Mouse (Mus musculus): ENCODE measurements around the gene Klk10. TPM values are rescaled to one million over a fixed set of nuclear protein-coding genes. Genes with fewer than 3 reads are reported as not detected.

The Klk10 gene
- polyA plus RNA-seq, 1 experiment = not detected

DNA sequence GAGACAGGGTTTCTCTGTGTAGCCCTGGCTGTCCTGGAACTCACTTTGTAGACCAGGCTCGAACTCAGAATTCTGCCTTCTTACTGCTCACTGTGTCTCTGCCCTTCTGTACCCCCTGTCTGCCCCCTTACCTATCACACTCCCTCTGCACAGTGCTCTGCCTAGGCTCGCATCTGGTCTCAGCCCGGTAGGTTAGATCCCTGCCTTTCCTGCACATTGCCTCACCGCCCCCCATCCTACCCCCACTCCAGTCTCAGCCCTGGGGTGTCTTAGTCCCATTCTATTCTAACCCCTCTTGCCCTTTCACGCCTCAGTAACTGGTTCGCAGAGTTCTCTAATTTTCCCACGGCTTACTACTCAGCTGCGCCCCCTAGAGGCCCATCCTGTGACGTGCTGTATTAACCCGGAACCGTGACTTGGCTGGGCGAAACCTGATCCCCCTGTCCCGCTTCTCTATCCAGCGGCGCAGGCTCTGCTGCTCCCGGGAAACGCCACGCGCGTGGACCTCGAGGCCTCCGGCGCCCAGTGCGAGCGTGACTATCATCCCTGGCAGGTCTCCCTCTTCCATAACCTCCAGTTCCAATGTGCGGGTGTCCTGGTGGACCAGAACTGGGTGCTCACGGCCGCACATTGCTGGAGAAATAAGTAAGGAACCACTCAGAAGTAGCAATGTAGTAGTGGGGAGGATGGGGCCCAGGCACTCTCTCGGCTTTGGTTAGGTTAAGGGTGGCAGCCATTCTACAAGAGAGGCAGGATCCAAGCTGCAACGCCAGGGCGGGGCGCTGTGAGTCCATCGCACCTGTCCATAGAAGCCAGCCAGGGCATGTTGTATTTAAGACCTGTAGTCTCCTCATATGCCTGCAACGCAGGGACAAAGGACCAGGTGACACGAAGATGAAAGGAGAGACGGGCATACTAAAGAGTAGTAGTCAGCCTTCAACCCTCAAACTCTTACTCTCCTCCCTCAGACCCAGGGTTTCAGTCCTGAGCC, 1.7 kb downstream of the Klk10 start:
- Histone ChIP-seq H3K27ac (ENCODE audit: control insufficient read depth, insufficient read depth, low read depth, low read length, poor library complexity) (no peak overlapping the region; the same call in 1 of the 2 replicates), H3K4me1 (ENCODE audit: control insufficient read depth, insufficient read depth, low read length) (no peaks in the 10 kb centered on the region), H3K4me3 (replicated peaks; ENCODE audit: control insufficient read depth, low read depth, low read length) (no peak overlapping the region)
- TF ChIP-seq POLR2A (IDR thresholded peaks at IDR 0.05; ENCODE audit: borderline replicate concordance, control insufficient read depth, low read depth, low read length) = no peak
- peak; percentile 69 for TF ChIP-seq CTCF (IDR thresholded peaks at IDR 0.05; ENCODE audit: control insufficient read depth, insufficient read depth, low read length)
- 8% methylated on average over 36 of the region's 36 CpGs for WGBS

DNA sequence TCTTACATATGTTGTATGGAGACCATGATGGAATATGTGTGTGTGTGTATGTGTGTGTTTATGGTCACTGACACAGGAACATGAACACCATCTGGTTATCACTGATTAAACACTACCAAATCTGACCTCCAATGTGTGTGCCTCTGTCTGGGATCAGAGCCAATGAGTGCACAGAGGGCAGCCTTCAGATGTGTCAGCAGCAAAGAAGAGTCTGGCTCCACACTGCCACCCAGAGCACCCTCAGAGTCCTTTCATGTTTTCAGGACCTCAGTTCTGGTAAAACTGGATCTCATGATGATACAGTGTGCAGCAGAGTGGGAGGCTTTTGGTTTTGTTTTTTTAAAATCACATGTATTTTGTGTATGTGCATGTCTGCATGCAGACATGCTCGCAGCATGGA, 4.5 kb downstream of the Klk10 start:
- H3K27ac ChIP-seq (ENCODE audit: control insufficient read depth, insufficient read depth, low read depth, low read length, poor library complexity) = no peak overlapping the region
- H3K4me1 ChIP-seq (ENCODE audit: control insufficient read depth, insufficient read depth, low read length) = no peaks in the 10 kb centered on the region
- TF ChIP-seq CTCF (IDR thresholded peaks at IDR 0.05; ENCODE audit: control insufficient read depth, insufficient read depth, low read length) (no peak), POLR2A (IDR thresholded peaks at IDR 0.05; ENCODE audit: borderline replicate concordance, control insufficient read depth, low read depth, low read length) (no peak)
- WGBS = 71% methylated on average over 1 of the region's 1 CpGs
- no peak overlapping the region for H3K4me3 ChIP-seq (replicated peaks; ENCODE audit: control insufficient read depth, low read depth, low read length)

DNA sequence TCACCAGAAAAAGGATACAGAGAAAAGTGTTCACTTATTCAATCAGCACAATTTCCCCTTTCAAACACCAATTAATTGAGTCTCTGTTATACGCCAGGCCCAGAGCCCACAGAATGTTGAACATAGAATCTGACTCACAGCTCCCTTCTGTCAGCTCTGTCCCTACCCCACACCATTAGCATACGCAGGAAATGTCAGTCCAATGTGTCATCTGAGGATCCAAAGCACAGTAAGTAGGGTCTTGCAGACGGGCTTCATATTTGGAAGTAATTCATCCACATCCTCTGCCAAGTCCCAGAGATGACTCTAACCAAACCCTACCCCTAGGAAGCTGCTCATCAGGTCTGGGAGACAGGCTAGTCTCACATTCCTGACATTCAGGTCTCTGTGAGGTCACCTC, 7.3 kb downstream of the Klk10 start:
- Histone ChIP-seq H3K27ac (ENCODE audit: control insufficient read depth, insufficient read depth, low read depth, low read length, poor library complexity) (no peak overlapping the region), H3K4me3 (replicated peaks; ENCODE audit: control insufficient read depth, low read depth, low read length) (no peak overlapping the region), H3K4me1 (ENCODE audit: control insufficient read depth, insufficient read depth, low read length) (no peaks in the 10 kb centered on the region)
- 68% methylated on average over 3 of the region's 3 CpGs for WGBS
- no peak for TF ChIP-seq POLR2A (IDR thresholded peaks at IDR 0.05; ENCODE audit: borderline replicate concordance, control insufficient read depth, low read depth, low read length)
- TF ChIP-seq CTCF (IDR thresholded peaks at IDR 0.05; ENCODE audit: control insufficient read depth, insufficient read depth, low read length) = no peak

DNA sequence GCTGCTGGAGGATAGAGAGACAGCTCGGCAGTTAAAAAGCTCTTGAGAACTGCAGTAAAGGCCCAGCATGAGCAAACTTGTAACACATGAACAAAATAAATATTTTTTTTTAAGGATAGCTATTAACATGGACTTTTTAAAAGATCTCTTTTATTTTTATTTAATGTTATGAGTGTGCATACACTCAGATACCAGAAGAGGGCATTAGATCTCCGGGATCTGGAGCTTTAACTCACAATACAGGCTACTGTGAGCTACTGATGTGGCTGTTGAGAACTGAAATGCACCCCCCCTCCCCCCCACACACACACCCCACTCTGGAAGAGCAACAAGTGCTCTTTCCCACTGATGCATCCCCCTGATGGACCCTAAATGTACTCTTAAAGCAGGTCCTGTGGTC, 8.5 kb downstream of the Klk10 start:
- Histone ChIP-seq H3K4me3 (replicated peaks; ENCODE audit: control insufficient read depth, low read depth, low read length) (no peak overlapping the region), H3K4me1 (ENCODE audit: control insufficient read depth, insufficient read depth, low read length) (no peaks in the 10 kb centered on the region), H3K27ac (ENCODE audit: control insufficient read depth, insufficient read depth, low read depth, low read length, poor library complexity) (no peak overlapping the region)
- 56% methylated on average over 2 of the region's 2 CpGs for WGBS
- TF ChIP-seq CTCF (IDR thresholded peaks at IDR 0.05; ENCODE audit: control insufficient read depth, insufficient read depth, low read length) = no peak

DNA sequence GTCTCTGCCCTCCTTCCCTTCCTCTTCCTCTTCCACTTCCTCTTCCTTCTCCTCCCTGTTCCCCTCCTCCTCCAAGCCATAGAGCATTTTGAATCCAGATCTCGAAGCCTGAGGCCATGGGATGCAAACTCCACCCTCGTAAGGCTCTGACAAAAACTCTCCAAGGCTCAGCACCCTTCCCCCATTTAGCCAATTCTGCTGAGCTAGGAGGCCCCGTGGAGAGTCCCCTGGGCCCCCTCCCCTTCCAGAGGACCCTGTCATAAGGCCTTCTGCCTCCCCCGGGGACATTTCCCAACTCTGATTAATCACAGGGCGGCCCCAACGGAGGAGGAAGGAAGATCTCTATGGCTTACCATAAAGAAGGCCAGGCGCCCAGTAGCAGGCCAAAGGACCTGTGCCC, 10.8 kb downstream of the Klk10 start, which contains the start of gene Klk9:
Gene Klk9, plus strand, starts transcription at position 301 of the 400 bp plus-strand sequence.
- no peak for TF ChIP-seq CTCF (IDR thresholded peaks at IDR 0.05; ENCODE audit: control insufficient read depth, insufficient read depth, low read length)
- no peak for TF ChIP-seq POLR2A (IDR thresholded peaks at IDR 0.05; ENCODE audit: borderline replicate concordance, control insufficient read depth, low read depth, low read length)
- 66% methylated on average over 7 of the region's 7 CpGs for WGBS
- Histone ChIP-seq H3K4me3 (replicated peaks; ENCODE audit: control insufficient read depth, low read depth, low read length) (no peak within 1 kb of the TSS), H3K4me1 (ENCODE audit: control insufficient read depth, insufficient read depth, low read length) (no peaks in the 10 kb centered on the region; the same call in 1 of the 2 replicates), H3K27ac (ENCODE audit: control insufficient read depth, insufficient read depth, low read depth, low read length, poor library complexity) (no peak within 1 kb of the TSS)

DNA sequence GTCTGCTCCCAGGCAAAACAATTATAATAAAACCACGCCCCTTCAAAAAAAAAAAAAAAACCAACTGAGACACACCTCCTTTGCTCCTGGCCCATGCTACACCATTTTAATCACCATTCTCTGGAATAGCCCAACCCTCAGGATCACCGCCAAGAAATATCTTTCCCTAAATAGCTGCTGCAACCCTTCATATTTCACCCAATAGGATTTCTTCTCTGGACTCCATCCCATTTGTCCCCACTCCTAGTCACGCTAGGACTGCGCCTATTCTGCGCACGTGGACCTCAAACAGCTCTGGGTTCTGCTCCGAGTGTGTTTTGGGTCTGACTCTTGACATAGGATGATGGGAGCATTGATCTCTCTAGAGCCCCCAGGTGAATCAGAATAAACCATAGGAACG, 15.5 kb downstream of the Klk10 start:
- no peak overlapping the region for H3K4me3 ChIP-seq (replicated peaks; ENCODE audit: control insufficient read depth, low read depth, low read length)
- H3K27ac ChIP-seq (ENCODE audit: control insufficient read depth, insufficient read depth, low read depth, low read length, poor library complexity) = no peak overlapping the region
- 29% methylated on average over 8 of the region's 8 CpGs for WGBS
- H3K4me1 ChIP-seq (ENCODE audit: control insufficient read depth, insufficient read depth, low read length) = no peaks in the 10 kb centered on the region; the same call in 1 of the 2 replicates
- TF ChIP-seq POLR2A (IDR thresholded peaks at IDR 0.05; ENCODE audit: borderline replicate concordance, control insufficient read depth, low read depth, low read length) (no peak), CTCF (IDR thresholded peaks at IDR 0.05; ENCODE audit: control insufficient read depth, insufficient read depth, low read length) (no peak)

DNA sequence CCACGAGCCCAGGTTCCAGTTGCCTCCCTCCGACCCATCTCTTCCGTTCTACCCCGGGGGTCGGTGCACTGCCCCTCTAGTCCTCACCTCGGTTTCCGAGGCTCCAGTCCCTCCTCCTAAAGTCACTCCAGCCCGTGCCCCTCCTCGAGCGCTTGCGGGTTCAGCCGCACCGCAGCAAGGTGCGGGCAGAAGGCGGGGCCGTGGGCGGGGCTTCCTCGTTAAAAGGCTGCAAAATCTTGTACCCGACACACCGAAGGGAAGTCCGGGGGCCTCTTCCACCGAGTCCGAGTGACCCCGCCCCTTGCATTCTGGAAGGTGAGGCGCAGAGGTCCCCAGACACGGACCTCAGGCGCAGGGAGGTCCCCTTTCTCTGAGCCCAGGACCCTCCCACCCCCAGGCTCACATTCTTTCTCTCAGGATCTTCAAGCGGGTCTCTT, 16.5 kb downstream of the Klk10 start, which contains the start of gene Klk8:
Gene Klk8, plus strand, starts transcription at position 245 of the 437 bp plus-strand sequence.
- H3K4me3 ChIP-seq (replicated peaks; ENCODE audit: control insufficient read depth, low read depth, low read length) = peak within 1 kb of the TSS; percentile 33
- H3K4me1 ChIP-seq (ENCODE audit: control insufficient read depth, insufficient read depth, low read length) = no peaks in the 10 kb centered on the region; the same call in 1 of the 2 replicates
- no peak for TF ChIP-seq POLR2A (IDR thresholded peaks at IDR 0.05; ENCODE audit: borderline replicate concordance, control insufficient read depth, low read depth, low read length)
- TF ChIP-seq CTCF (IDR thresholded peaks at IDR 0.05; ENCODE audit: control insufficient read depth, insufficient read depth, low read length) = no peak
- H3K27ac ChIP-seq (ENCODE audit: control insufficient read depth, insufficient read depth, low read depth, low read length, poor library complexity) = no peak within 1 kb of the TSS
- WGBS = under 1% methylated on average over 28 of the region's 28 CpGs

DNA sequence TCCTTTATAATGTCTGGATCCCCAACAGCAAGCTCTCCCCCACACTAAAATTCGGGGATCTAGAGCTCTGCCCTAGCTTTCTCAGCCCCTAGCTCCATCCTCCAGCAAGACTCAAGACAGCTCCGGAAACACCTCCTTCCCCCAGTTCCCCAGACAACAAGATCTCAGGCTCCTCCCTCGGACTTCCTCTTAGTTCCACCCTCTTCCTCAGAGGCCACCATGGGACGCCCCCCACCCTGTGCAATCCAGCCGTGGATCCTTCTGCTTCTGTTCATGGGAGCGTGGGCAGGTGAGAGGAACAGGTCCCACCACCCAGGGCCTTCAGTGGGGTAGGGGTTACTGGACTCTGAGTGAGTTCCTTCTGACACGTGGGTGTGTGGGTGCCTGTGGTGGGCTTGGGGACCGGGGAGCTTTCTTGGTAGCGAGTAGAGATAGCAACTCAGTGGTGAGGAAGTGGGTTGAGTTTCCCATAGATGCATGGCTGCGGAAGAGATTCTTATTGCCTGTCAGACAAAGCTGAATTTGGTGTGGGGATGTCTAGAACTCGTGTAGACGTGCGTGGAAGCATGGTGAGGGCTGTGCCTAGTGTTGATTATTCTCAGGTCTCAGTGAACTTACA, 17.1 kb downstream of the Klk10 start:
- no peak for TF ChIP-seq POLR2A (IDR thresholded peaks at IDR 0.05; ENCODE audit: borderline replicate concordance, control insufficient read depth, low read depth, low read length)
- no peak for TF ChIP-seq CTCF (IDR thresholded peaks at IDR 0.05; ENCODE audit: control insufficient read depth, insufficient read depth, low read length)
- WGBS = 6% methylated on average over 13 of the region's 13 CpGs
- Histone ChIP-seq H3K4me1 (ENCODE audit: control insufficient read depth, insufficient read depth, low read length) (no peaks in the 10 kb centered on the region; the same call in 1 of the 2 replicates), H3K27ac (ENCODE audit: control insufficient read depth, insufficient read depth, low read depth, low read length, poor library complexity) (no peak overlapping the region), H3K4me3 (replicated peaks; ENCODE audit: control insufficient read depth, low read depth, low read length) (no peak overlapping the region)
